Mouse (Mus musculus): Measurements from ENCODE around the gene Cfap44. TPM values are rescaled to one million over a fixed set of nuclear protein-coding genes. Genes with fewer than 3 reads are reported as not detected.
A peak's percentile ranks its signal among the peaks of the same experiment; 100 is the strongest.

Gene Cfap44
- 10 to 100 TPM; 12.8 to 14.8 TPM for total RNA-seq (2021)
- long read RNA-seq, experiment 1, partial matches to known transcripts, result 0 of 5 reads
- long read RNA-seq, experiment 1, other reads (novel, unspliced or antisense), result 4 of 5 reads
- long read RNA-seq, experiment 2, partial matches to known transcripts, result 3 of 4 reads
- long read RNA-seq, experiment 2, other reads (novel, unspliced or antisense), result 1 of 4 reads

DNA sequence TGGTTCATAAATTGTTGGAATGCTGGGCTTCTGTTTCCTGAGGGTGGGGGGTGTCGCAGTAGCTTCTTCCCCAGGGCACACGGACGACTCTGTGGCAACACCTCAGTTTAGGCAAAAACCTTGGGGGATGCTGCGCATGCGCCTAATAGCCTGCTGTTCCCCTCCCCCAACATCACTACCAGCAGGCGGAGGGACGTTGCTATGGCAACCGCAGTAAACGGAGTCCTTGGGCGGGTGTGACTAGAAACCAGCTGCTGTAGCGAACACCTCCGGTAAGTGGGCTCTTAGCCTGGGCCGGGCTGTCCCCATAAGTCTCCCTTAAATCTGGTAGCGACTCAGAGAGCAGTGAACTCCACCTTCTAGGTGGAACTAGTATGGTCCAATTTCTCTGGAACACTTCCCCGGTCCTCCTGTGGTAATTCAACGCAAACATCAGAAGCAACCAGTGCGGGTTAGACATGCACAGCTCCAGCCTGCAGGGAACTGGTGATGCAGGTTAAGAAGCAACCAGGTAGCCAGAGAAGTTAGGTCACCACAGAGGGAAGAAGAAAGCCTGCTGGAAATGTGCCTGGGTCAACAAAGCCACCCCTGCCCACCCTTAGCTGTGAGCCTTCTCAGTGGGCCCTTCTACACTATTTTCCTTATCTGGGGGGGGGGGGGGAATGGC, at the start of gene Cfap44:
Cfap44 (plus strand) TSS at position 220 of the 667 bp plus-strand sequence.
- Histone ChIP-seq H3K27ac (peak within 1 kb of the TSS; percentile 90), H3K4me3 (peak within 1 kb of the TSS; percentile 59)
- DNase-seq (ENCODE audit: low spot score in 2 of 2), result peak; percentile 91
- TF ChIP-seq CTCF (conservative IDR thresholded peaks at IDR 0.05), result peak; percentile 19; the same call in 1 of the 2 replicates

DNA sequence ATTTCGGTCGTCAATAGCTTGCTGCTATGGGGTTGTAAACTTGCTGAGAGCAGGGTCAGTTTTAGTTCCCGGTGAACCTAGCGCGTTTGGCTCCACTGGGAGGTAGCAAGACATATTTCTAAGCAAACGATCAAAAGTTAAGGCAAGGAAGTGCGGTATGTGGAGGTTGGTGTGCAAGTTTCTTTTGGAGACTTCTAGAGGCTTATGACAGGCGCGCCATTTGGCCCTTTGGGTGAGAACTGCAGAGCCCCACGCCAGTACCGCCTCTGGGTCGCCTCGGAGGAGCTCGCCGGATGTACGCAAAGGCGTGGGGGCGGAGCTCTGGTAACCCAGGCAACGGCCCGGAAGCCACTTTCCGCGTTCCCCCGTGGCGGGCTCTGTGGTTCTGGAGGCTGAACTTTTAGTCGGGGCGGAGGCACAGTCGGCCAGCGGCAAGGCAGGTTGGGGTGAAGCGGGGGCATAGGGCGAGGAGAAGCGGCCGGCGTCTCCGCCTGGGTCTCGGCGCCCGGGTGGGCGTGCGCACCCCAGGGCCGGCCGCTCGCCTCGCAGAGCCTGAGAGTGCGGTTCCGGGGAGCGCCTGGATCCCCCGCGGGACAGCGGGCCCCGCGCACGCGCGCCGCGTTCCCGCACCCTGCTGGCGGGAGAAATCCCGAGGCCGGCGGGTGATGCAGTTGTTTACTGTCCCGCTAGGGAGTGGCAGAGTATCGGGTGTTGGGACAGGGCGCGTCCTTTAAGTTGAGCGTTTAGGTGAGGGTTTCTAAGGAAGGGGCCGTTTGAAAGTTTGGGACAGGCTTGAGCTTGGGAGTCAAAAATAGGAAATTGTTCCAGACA, 47.3 kb upstream of the Cfap44 start, which contains the start of gene Spice1:
Spice1 (plus strand) TSS at position 51 of the 831 bp plus-strand sequence.
- H3K27ac ChIP-seq, result peak within 1 kb of the TSS; percentile 81
- peak; percentile 71 for TF ChIP-seq CTCF (conservative IDR thresholded peaks at IDR 0.05)
- peak; percentile 92 to 95 for DNase-seq (ENCODE audit: low spot score in 2 of 2)
- peak within 1 kb of the TSS; percentile 77 for H3K4me3 ChIP-seq

DNA sequence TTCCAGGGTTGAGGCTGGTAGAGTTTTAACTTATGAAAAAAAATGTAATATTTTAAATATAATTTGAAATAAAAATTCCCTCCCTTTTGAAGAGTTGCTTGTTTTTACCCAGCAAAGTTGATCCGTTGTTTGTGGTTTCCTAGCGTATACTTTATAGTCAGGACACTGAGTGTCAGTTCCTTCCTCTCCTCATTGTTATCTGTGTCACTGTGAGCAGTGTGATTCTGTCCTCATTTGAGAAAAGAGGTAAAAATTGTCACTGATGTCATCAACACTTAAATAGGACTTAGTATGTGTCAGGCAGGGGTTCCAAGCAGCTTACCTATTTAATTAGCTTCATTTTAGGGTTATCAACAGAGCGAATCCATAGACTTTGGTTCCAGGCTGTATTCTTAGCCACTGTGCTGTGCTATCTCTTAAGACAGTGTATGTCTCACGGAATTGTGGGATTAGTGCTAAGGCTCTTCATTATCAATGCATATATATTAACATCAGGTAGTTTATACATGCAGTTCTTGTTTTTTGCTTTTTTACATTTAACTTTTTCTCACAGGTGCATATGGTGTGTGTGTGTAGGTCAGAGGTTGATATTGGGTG, 44.7 kb upstream of the Cfap44 start:
- Histone ChIP-seq H3K27ac (no peak overlapping the region), H3K4me3 (no peak overlapping the region)
- TF ChIP-seq CTCF (conservative IDR thresholded peaks at IDR 0.05), result no peak
- no peak for DNase-seq (ENCODE audit: low spot score in 2 of 2)

DNA sequence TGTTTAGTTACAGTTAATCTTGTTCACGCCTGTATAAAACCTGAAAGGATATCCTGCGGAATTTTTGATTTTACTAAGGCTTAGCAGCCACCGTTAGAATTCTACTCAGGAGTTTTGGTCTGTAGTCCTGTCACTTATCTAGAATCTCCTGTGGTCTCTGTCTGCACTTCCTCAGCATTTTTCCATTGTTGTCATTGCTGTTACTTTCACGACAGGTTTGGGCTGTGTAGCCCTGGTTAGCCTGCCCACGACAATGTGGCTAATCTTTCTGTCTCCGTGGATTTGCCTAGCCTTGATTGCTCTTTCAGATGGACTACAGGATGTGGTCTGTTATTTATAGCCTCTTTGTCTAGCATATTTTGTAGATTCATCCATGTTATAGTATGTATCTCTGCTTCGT, 38.3 kb upstream of the Cfap44 start:
- H3K27ac ChIP-seq, result no peak overlapping the region
- DNase-seq (ENCODE audit: low spot score in 2 of 2), result no peak
- no peak overlapping the region for H3K4me3 ChIP-seq
- no peak for TF ChIP-seq CTCF (conservative IDR thresholded peaks at IDR 0.05)

DNA sequence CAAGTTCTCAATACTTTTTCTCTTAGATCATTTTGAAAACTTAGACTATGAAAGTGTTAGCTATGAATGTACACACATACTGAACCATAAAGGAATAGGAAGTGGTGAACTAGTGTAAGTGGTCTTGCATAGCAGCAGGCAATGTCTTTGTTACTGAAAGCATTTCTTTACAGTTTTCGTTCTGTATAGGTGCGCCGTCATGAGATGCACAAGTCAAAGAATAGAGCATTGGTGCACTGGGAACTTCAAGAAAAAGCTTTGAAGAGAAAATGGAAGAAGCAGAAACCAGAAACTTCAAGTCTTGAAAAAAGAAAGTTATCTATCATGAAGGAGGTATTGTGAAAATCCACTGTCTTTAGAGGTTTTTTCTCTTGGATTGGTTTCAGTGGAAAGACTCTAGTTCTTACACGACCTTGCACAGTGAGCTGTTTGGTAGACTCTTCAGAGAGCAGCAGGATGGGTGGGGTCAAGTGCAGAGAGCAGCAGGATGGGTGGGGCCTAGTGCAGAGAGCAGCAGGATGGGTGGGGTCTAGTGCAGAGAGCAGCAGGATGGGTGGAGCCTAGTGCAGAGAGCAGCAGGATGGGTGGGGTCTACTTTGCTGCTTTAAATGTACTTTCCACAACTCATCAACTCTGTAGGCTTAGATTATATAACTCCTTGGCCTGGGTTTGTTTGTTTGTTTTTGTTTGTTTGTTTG, 36.9 kb upstream of the Cfap44 start:
- no peak overlapping the region for H3K4me3 ChIP-seq
- DNase-seq (ENCODE audit: low spot score in 2 of 2), result no peak
- TF ChIP-seq CTCF (conservative IDR thresholded peaks at IDR 0.05), result no peak

DNA sequence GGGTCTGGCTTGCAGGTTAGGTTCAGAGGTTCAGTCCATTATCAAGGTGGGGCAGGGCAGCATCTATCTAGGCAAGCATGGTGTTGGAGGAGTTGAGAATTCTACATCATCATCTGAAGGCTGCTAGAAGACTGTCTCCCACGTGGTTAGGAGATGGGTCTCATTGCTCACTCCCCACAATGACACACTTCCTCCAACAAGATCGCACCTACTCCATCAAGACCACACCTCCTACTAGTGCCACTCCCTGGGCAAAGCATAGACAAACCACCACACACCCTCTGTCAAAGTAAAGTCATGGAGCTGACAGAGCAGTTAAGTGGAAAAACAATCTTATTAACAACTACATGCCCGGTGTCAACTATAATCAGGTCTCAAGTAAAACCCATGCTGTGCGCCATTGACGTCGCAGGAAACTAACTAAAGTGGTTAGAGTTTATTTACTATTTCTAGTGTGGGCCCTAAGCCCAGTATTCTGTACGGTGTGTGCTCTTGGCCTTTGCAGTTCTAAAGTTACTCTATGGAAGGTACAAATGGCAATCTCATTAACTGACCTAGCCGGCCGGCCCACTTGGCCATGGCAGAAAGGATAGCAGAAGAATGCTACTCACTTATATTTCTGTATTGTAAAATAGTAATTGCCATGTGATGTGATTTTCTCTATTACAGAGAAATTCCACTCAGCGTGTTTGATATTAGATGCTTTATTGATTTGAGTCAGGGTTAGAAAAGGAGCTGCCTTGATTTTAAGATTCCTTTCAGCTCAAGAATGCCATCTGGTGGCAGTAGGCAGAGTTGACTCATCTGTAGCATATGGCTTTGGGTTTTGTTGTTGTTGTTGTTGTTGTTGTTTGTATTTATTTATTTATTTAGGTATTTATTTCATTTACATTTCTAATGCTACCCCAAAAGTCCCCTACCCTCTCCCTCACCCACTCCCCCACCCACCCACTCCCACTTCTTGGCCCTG, 32.4 kb upstream of the Cfap44 start:
- peak; percentile 27 to 55 for DNase-seq (ENCODE audit: low spot score in 2 of 2)
- TF ChIP-seq CTCF (conservative IDR thresholded peaks at IDR 0.05), result peak; percentile 90
- Histone ChIP-seq H3K4me3 (no peak overlapping the region), H3K27ac (no peak overlapping the region)

More for the DNA sequence above, 36.9 kb upstream of the Cfap44 start:
- no peak overlapping the region for H3K27ac ChIP-seq

DNA sequence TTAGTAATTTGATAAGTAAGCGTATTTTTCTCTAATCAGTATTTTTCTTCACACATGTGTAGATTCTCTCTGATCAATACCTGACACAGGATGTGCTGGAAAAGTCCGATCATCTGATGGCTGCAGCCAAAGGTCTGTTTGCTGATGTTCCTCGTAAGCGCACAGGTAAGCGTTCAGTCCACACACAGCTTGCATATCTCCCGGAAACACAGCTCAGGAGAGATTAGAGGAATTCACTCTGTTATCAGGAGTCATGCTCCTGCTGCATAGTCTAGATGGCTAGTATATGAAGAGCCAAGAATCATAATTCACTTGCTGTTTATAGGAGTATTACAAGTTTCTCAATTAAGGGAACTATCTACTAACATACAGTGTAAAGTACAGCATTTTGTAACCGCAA, 29.1 kb upstream of the Cfap44 start:
- DNase-seq (ENCODE audit: low spot score in 2 of 2), result no peak
- TF ChIP-seq CTCF (conservative IDR thresholded peaks at IDR 0.05), result no peak
- Histone ChIP-seq H3K27ac (no peak overlapping the region), H3K4me3 (no peak overlapping the region)

DNA sequence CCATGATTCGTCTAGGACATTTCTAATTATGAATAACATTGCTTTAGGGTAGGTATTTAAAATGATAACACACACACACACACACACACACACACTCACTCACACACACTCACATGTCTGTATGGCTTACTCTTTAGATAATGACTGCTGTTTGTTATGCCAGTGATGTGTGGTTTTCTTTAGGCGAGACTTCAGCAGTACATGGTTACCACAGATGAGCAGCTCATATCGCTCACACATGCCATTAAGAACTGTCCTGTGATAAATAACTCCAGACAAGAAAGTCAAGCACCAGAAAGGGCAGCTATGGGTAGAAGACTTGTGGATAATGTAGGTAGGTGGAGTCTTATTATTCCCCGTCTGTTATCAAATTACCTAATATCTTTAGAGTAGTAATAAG, 19.1 kb upstream of the Cfap44 start:
- Histone ChIP-seq H3K27ac (no peak overlapping the region), H3K4me3 (no peak overlapping the region)
- no peak for DNase-seq (ENCODE audit: low spot score in 2 of 2)
- TF ChIP-seq CTCF (conservative IDR thresholded peaks at IDR 0.05), result no peak

DNA sequence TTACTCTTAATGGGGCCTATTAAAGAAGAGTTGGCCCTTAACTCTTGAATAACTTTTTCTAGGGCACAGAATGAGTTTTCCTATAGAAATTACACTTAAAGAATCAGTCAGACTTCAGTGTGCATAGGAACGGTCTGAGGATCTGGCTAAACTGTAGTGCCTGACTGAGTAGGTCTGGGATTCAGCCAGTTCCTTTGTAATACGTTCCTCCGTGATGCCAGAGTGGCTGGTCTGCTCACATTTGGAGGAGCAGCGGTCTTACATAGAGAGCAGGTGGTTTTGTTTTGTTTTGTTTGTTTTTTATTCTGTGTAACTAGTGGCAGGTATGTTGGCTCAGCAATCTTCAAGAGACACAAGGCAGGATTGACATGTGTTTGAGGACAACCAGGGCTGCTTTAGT, 14.6 kb upstream of the Cfap44 start:
- TF ChIP-seq CTCF (conservative IDR thresholded peaks at IDR 0.05), result no peak
- no peak for DNase-seq (ENCODE audit: low spot score in 2 of 2)
- Histone ChIP-seq H3K27ac (no peak overlapping the region), H3K4me3 (no peak overlapping the region)

DNA sequence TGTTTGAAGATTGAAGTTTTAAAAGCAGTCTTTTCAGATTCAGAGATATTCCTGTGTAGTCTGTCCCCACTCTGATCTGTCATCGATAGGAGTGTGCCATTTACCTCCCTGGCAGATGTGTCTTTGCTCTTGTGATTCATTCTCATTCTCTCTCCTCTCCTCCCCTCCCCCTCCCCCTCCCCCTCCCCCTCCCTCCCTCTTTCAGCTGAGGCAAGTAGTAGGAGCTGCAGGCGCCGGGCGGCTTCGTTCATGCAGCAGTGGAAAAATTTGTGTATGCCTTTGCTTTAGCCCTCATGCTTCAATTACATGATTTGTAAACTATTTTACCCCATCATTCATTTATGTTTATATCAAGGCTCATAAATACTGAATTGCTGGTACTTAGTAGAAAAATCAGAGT, 13.0 kb upstream of the Cfap44 start:
- DNase-seq (ENCODE audit: low spot score in 2 of 2), result no peak
- Histone ChIP-seq H3K4me3 (no peak overlapping the region), H3K27ac (no peak overlapping the region)
- TF ChIP-seq CTCF (conservative IDR thresholded peaks at IDR 0.05), result no peak

DNA sequence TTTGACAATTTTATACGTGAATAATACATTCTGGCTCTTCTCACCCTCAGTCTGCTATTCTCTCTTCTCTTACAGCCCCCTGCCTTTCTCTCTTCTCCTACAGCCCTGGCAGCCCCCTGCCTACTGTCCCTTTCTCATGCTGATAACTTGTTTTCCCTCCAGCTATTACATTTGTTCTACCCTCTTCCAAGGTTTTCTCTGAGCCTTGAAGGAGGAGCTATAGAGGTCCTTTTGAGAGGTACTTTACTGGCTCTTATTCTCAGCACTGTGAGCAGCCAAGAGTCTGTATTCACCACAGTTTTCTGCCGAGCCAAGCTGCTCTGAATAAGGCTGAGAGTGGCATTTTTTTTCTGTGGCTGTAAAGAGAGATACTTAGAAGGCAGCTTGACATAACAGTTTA, 11.0 kb upstream of the Cfap44 start:
- Histone ChIP-seq H3K27ac (peak overlapping the region; percentile 11; the same call in 1 of the 2 replicates), H3K4me3 (no peak overlapping the region)
- no peak for TF ChIP-seq CTCF (conservative IDR thresholded peaks at IDR 0.05)
- no peak for DNase-seq (ENCODE audit: low spot score in 2 of 2)
